Comparison of ENCODE assay signal across 7 mouse cellular contexts in genomic region chr8:57653056-57653767, GRCm38 (mm10). TPM values are rescaled to one million over a fixed set of nuclear protein-coding genes. Genes with fewer than 3 reads are reported as not detected.
DNase-seq lines count a peak whose midpoint lies in the region; TF ChIP-seq lines count a peak whose summit lies in the region.

No protein-coding gene starts in this region.

- no peaks in the 10 kb centered on the region for H3K9me3 ChIP-seq in forebrain, embryonic 10.5 days

- no peak; the same call in 1 of the 2 replicates for TF ChIP-seq CTCF in bone marrow macrophage, adult 2 months (IDR thresholded peaks at IDR 0.05; ENCODE audit: low read depth, low read length)

- H3K36me3 ChIP-seq in forebrain, embryonic 10.5 days (replicated peaks): no peaks in the 10 kb centered on the region

- WGBS in forebrain, embryonic 10.5 days: under 1% methylated on average over 26 of the region's 38 CpGs

- peak overlapping the region; percentile 86 for H3K27ac ChIP-seq in bone marrow macrophage, adult 2 months (ENCODE audit: insufficient read depth, low read depth, low read length)
- H3K27ac ChIP-seq in forebrain, embryonic 10.5 days: peak overlapping the region; percentile 97

- peak; percentile 50 for DNase-seq in MEL-GATA-1-ER (ENCODE audit: extremely low read depth, low read depth)
- DNase-seq in forebrain, embryonic 10.5 days (ENCODE audit: extremely low spot score, low spot score): peak; percentile 43
- peak; percentile 35 for DNase-seq in heart, postnatal 4 days
- DNase-seq in layer of hippocampus, postnatal 25 days (ENCODE audit: extremely low spot score in 1 of 2, low spot score in 1 of 2): peak; percentile 8 to 16
- peak; percentile 69 for DNase-seq in mesoderm, embryonic 11.5 days (ENCODE audit: low read depth, low spot score)
- peak; percentile 58 for DNase-seq in right cerebral cortex, postnatal 4 days

- H3K27me3 ChIP-seq in forebrain, embryonic 10.5 days (ENCODE audit: poor library complexity, severe bottlenecking): peaks cover 14% of the 10 kb centered on the region; the same call in 1 of the 2 replicates

- TF ChIP-seq POLR2A in bone marrow macrophage, adult 2 months (IDR thresholded peaks at IDR 0.05; ENCODE audit: borderline replicate concordance, low read depth, low read length): no peak

- H3K4me3 ChIP-seq in bone marrow macrophage, adult 2 months (ENCODE audit: insufficient read depth, low read length): peak overlapping the region; percentile 76
- peak overlapping the region; percentile 92 for H3K4me3 ChIP-seq in forebrain, embryonic 10.5 days

- peaks cover 26% of the 10 kb centered on the region for H3K4me1 ChIP-seq in bone marrow macrophage, adult 2 months (ENCODE audit: control insufficient read depth, insufficient read depth, low read length)
- H3K4me1 ChIP-seq in forebrain, embryonic 10.5 days: peaks cover 41% of the 10 kb centered on the region

RNA-seq across cellular contexts. Expression of gene Galnt7, which starts 0.4 kb away (rescaled TPM):
- 24.7 and 25.3 TPM in 2 replicates for polyA plus RNA-seq in bone marrow macrophage, adult 2 months (2012; ENCODE audit: insufficient read depth, insufficient read length, missing spikeins)
- polyA plus RNA-seq in forebrain, embryonic 10.5 days (2016; fragmentation: Nextera tagmentation; extraction: Ambion mirVana): 24.2 and 25.9 TPM in 2 replicates
- 1 to 10 TPM; 5.1 to 5.5 TPM for total RNA-seq in heart, postnatal 4 days (2021)
- 10 to 100 TPM in 1 of 2 experiments, 1 to 10 TPM in 1; 9.1 to 10.5 TPM for total RNA-seq in layer of hippocampus, postnatal 25 days (2021)

Comparison
In these comparisons a context has a peak if more than half of its experiments do, and no peak if none do; other contexts are left out.
1. Peak in every context shown above with its lines: DNase-seq, H3K4me3 ChIP-seq and H3K27ac ChIP-seq.
2. DNase-seq: peak in every context shown above with its lines; median percentile 69 in mesoderm, embryonic 11.5 days; 58 in right cerebral cortex, postnatal 4 days; 50 in MEL-GATA-1-ER; 43 in forebrain, embryonic 10.5 days; 35 in heart, postnatal 4 days; 12 in layer of hippocampus, postnatal 25 days.